Mouse (Mus musculus) olfactory bulb, adult 2 months (tissue): ENCODE measurements at regions not wholly inside any gene's neighbourhood (a gene's known extent, or its start where the extent isn't known, plus 50 kb on each side); places are given as distances from the start of the nearest gene placed in this dataset.

Experiments used
- H3K27ac ChIP-seq: fragments of 200-500 bp; 2 replicates; pipeline ENCODE4 v1.5.1; 2012; ENCODE audit warnings: low read depth, low read length; ENCODE audit not compliant: insufficient read depth
- H3K4me1 ChIP-seq: fragments of 200-500 bp; 2 replicates; pipeline ENCODE4 v1.6.1; 2012; ENCODE audit warnings: low read length; ENCODE audit not compliant: control insufficient read depth, insufficient read depth
- H3K4me3 ChIP-seq: fragments of 200-500 bp; 2 replicates; pipeline ENCODE4 v1.5.1; 2012; ENCODE audit warnings: mild to moderate bottlenecking, low read depth, low read length, moderate library complexity; ENCODE audit not compliant: insufficient read depth
- CTCF ChIP-seq: fragments of 200-500 bp; IDR thresholded peaks from 2 replicates; pipeline ENCODE4 v1.5.1; 2012; ENCODE audit warnings: low read depth, mild to moderate bottlenecking, low read length, moderate library complexity; ENCODE audit not compliant: insufficient read depth
- POLR2A ChIP-seq: fragments of 200-500 bp; IDR thresholded peaks from 2 replicates; pipeline ENCODE4 v1.6.1; 2012; ENCODE audit warnings: mild to moderate bottlenecking, low read depth, low read length, moderate library complexity; ENCODE audit not compliant: insufficient read depth
- WGBS: fragments of 180-500 bp; shearing (Covaris S2); methylation state at CpG from one replicate; pipeline ENCODE4 v1.1.7; 2018; 5-methylcytosine and 5-hydroxymethylcytosine counted together

DNA sequence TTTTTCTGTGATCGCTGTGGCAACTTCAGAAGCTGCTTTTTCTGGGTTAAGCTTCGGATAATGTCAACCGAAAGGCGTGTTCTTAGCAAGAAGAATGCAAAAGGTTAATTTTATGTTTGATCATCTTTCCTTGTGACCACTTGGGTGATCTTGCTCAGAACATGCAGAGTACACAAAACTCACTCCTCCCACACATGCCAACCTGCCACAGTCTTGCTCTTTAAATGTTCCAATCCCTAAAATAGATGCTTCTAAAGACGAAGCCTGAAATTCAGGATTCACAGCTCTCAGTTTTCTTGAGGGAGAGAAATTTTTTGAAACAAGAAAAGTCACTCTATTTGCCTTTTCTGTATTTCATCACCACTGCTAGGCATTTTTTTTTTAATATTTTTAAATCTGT, 106.4 kb upstream of the Syt1 start:
- no peak for TF ChIP-seq POLR2A
- no peak for TF ChIP-seq CTCF

DNA sequence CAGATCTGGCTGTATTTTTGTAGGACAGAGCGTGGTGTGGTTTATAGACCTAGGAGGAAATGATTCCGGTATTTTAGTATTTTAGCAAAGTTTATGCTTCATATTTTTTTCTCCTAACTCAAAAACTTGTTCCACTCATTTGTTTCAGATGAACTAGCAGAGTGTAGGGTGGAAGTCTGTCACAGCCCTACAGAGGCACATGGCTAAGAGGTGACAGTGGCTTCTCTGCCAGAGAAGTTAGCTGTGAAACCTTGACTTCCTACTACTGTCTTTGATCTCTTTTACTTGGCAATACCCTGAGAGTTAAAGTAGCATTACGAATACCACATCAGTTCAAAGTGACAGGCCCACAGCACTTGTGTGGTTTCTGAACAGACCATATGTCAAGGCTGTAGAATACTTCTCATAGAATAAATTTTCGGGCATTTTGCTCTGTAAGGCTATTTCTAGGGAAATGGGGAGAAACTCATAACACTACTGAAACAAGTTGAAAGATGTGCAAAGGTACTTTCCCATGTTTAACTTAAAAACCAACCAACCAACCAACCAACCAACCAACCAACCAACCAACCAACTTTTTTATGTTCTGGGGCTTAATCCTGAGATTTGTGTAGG, 104.3 kb upstream of the Syt1 start:
- H3K4me3 ChIP-seq = no peak overlapping the region
- TF ChIP-seq POLR2A (no peak), CTCF (no peak)
- 90% methylated on average over 4 of the region's 4 CpGs for WGBS
- no peak overlapping the region for H3K27ac ChIP-seq
- H3K4me1 ChIP-seq = no peaks in the 10 kb centered on the region

More for the DNA sequence above, 106.4 kb upstream of the Syt1 start:
- no peak overlapping the region for H3K4me3 ChIP-seq
- H3K4me1 ChIP-seq = no peaks in the 10 kb centered on the region
- 36% methylated on average over 5 of the region's 5 CpGs for WGBS
- H3K27ac ChIP-seq = no peak overlapping the region

DNA sequence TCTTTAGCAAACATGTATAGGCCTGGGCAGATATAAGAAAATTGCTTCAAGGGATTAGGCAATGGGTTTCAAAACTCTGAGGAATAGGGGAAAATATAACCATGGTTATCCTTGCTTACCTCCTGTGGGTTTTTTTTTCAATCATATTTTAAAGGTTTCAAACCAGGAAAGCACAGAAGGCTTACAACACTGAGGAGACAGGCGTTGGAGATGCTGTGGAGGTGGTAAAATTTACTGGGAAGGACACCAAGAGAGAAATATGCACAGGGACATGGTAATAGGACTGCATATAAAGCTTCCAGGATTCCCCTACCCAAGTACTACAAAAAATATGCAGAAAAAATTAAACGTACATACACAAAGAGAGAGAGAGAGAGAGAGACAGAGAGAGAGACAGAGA, 95.0 kb upstream of the Syt1 start:
- WGBS = 92% methylated on average over 2 of the region's 2 CpGs
- no peaks in the 10 kb centered on the region for H3K4me1 ChIP-seq

DNA sequence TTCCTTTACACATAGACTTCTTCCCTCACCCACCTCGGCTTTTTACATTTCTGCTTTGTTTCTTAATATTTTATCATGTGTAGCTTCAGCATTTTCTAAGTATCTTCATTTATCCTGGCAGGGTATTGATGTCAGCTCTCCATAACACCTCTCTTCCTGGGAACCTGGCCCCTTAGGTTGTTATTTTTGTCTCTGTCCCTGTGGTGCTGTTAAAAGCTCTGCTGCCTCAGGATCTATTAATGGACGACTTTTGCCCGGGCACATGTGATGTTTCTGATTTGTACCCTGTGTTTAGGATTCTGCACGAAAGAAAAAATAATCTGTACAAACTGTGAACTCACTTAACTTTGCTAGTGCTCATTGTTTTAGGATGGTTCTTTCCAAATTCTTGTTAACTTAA, 81.4 kb upstream of the Syt1 start:
- 61% methylated on average over 4 of the region's 4 CpGs for WGBS
- TF ChIP-seq POLR2A (no peak), CTCF (no peak)
- Histone ChIP-seq H3K4me3 (no peak overlapping the region), H3K4me1 (no peaks in the 10 kb centered on the region), H3K27ac (no peak overlapping the region)

More for the DNA sequence above, 95.0 kb upstream of the Syt1 start:
- no peak for TF ChIP-seq POLR2A
- Histone ChIP-seq H3K4me3 (no peak overlapping the region), H3K27ac (no peak overlapping the region)

DNA sequence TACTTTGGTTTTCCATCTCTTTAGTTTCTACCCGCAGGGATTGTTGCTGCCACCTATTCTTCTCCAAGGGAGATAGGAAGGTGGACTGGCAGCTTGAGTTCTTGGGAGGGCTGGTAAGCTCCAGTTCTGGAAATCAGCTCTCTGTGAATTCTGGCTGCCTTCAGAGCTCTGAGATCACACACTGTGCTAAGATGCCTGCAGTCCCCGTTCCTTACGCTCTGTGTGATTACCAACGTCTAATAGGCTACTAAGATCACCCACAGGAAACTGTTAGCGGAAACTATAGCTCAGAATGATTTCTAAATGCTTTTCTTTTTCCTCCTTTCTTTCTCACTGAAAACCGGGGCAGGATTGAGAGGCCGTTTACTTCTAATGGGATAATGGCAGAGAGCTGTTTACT, 69.0 kb upstream of the Syt1 start:
- TF ChIP-seq POLR2A = no peak
- no peak for TF ChIP-seq CTCF
- WGBS = 20% methylated on average over 7 of the region's 7 CpGs

DNA sequence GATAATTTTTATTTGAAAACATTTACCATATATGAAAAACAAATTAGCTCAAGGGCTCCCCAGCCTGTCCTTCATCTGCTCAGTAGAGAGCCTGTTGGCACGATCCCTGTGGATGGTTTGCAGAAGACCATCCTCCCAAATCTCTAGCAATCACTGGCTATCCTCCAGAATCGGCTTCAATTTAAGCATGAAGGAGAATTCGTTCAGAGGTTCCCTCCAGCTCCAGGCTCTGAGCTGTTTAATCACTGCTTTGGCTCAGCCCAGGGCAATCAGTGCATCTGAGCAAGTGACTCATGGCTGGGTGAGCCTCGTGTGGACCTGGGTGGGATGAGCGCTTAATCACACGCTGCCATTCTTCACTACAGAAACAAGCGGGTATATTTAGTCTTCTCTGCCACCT, 63.4 kb upstream of the Syt1 start:
- H3K4me1 ChIP-seq = no peaks in the 10 kb centered on the region
- H3K27ac ChIP-seq = peak overlapping the region; percentile 64; the same call in 1 of the 2 replicates
- TF ChIP-seq POLR2A = no peak
- TF ChIP-seq CTCF = no peak
- no peak overlapping the region for H3K4me3 ChIP-seq
- WGBS = 34% methylated on average over 7 of the region's 7 CpGs

More for the DNA sequence above, 69.0 kb upstream of the Syt1 start:
- H3K4me1 ChIP-seq = no peaks in the 10 kb centered on the region
- no peak overlapping the region for H3K27ac ChIP-seq
- no peak overlapping the region for H3K4me3 ChIP-seq
